In the genomic region with DNA sequence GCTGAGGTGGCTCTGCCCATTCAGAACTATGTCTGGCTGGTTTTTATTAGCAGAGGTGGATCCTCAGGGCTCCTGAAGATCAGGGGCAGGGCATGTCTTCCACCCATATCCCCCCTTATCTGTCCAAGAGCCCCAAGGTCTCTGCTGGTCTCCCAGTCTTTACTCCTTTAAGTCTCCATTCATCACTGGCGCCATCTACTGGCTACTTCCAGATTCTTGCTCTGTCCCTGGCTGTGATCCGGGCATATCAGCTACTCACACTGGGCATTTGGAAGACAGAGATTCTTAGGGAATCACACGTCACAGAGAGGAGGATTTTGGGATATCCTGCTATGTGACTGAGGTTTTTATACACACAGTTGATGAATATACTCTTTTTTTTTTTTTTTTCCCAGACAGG, we compare ENCODE assay signal across 8 mouse cellular contexts. TPM values are rescaled to one million over a fixed set of nuclear protein-coding genes. Genes with fewer than 3 reads are reported as not detected.
DNase-seq lines count a peak whose midpoint lies in the region; ATAC-seq and TF ChIP-seq lines count a peak whose summit lies in the region.

No protein-coding gene starts in this region.

- no peak for ATAC-seq in forebrain, embryonic 12.5 days (ENCODE audit: low FRiP score)
- peak; percentile 68 for ATAC-seq in granulocyte monocyte progenitor cell, adult 5-6 weeks (replicated peaks; ENCODE audit: poor library complexity, severe bottlenecking)
- peak; percentile 67 for ATAC-seq in megakaryocyte, adult 5-6 weeks (ENCODE audit: poor library complexity, severe bottlenecking)

- no peak for TF ChIP-seq EP300 in ES-Bruce4 (IDR thresholded peaks at IDR 0.05; ENCODE audit: insufficient read depth, low read depth, low read length)

- no peak overlapping the region for H3K4me2 ChIP-seq in forebrain, embryonic 12.5 days

- no peak overlapping the region for H3K9ac ChIP-seq in forebrain, embryonic 12.5 days
- H3K9ac ChIP-seq in ES-Bruce4 (ENCODE audit: low read depth, poor library complexity, severe bottlenecking): no peak overlapping the region

- TF ChIP-seq POLR2A in ES-Bruce4 (IDR thresholded peaks at IDR 0.05; ENCODE audit: insufficient read depth, low read length): no peak
- no peak for TF ChIP-seq POLR2A in cerebellum, adult 2 months (IDR thresholded peaks at IDR 0.05; ENCODE audit: borderline replicate concordance, insufficient read depth, low read length)

- WGBS in forebrain, embryonic 10.5 days: 21% methylated on average over 3 of the region's 3 CpGs
- 25% methylated on average over 3 of the region's 3 CpGs for WGBS in forebrain, embryonic 12.5 days
- WGBS in cerebellum, adult 2 months: 25% methylated on average over 3 of the region's 3 CpGs

- H3K27me3 ChIP-seq in forebrain, embryonic 10.5 days (ENCODE audit: poor library complexity, severe bottlenecking): peaks cover 42% of the 10 kb centered on the region
- H3K27me3 ChIP-seq in forebrain, embryonic 12.5 days: peaks cover 17% of the 10 kb centered on the region; the same call in 1 of the 2 replicates
- H3K27me3 ChIP-seq in ES-Bruce4 (ENCODE audit: control insufficient read depth, insufficient read depth, low read length, poor library complexity, severe bottlenecking): no peaks in the 10 kb centered on the region
- no peaks in the 10 kb centered on the region for H3K27me3 ChIP-seq in cerebellum, adult 2 months (ENCODE audit: control insufficient read depth, insufficient read depth, low read length)

- H3K27ac ChIP-seq in forebrain, embryonic 10.5 days: no peak overlapping the region
- H3K27ac ChIP-seq in forebrain, embryonic 12.5 days: no peak overlapping the region
- H3K27ac ChIP-seq in ES-Bruce4 (ENCODE audit: insufficient read depth, low read length): no peak overlapping the region
- H3K27ac ChIP-seq in cerebellum, adult 2 months (ENCODE audit: insufficient read depth, low read length): no peak overlapping the region

- peaks cover 11% of the 10 kb centered on the region; the same call in 1 of the 2 replicates for H3K4me1 ChIP-seq in forebrain, embryonic 10.5 days
- peaks cover 10% of the 10 kb centered on the region; the same call in 1 of the 2 replicates for H3K4me1 ChIP-seq in forebrain, embryonic 12.5 days
- peaks cover 3% of the 10 kb centered on the region for H3K4me1 ChIP-seq in ES-Bruce4 (ENCODE audit: control insufficient read depth, insufficient read depth, low read length)
- H3K4me1 ChIP-seq in cerebellum, adult 2 months (ENCODE audit: control insufficient read depth, insufficient read depth, low read length): peaks cover 12% of the 10 kb centered on the region

- peak; percentile 48 for TF ChIP-seq CTCF in ES-Bruce4 (IDR thresholded peaks at IDR 0.05; ENCODE audit: low read depth, low read length)
- TF ChIP-seq CTCF in cerebellum, adult 2 months (IDR thresholded peaks at IDR 0.05; ENCODE audit: borderline replicate concordance, insufficient read depth, low read depth, low read length): peak; percentile 45; the same call in 1 of the 2 replicates

- H3K4me3 ChIP-seq in forebrain, embryonic 10.5 days: no peak overlapping the region
- no peak overlapping the region for H3K4me3 ChIP-seq in forebrain, embryonic 12.5 days (replicated peaks)
- H3K4me3 ChIP-seq in ES-Bruce4 (ENCODE audit: low read depth, low read length): no peak overlapping the region
- no peak overlapping the region for H3K4me3 ChIP-seq in cerebellum, adult 2 months (replicated peaks; ENCODE audit: insufficient read depth, low read depth, low read length)

- no peaks in the 10 kb centered on the region for H3K36me3 ChIP-seq in forebrain, embryonic 10.5 days (replicated peaks)
- H3K36me3 ChIP-seq in forebrain, embryonic 12.5 days (replicated peaks): no peaks in the 10 kb centered on the region
- no peaks in the 10 kb centered on the region for H3K36me3 ChIP-seq in ES-Bruce4 (ENCODE audit: control insufficient read depth, insufficient read depth, low read length, poor library complexity, severe bottlenecking)

- DNase-seq in forebrain, embryonic 10.5 days (ENCODE audit: extremely low spot score, low spot score): peak; percentile 39
- DNase-seq in cerebellum, adult 2 months: peak; percentile 58 to 68
- peak; percentile 75 for DNase-seq in layer of hippocampus, adult 11-12 months (ENCODE audit: low spot score)
- peak; percentile 77 to 90 for DNase-seq in spleen, postnatal 4 days (ENCODE audit: low spot score in 2 of 2)

- no peaks in the 10 kb centered on the region for H3K9me3 ChIP-seq in forebrain, embryonic 10.5 days
- no peaks in the 10 kb centered on the region for H3K9me3 ChIP-seq in forebrain, embryonic 12.5 days
- no peaks in the 10 kb centered on the region for H3K9me3 ChIP-seq in ES-Bruce4 (replicated peaks; ENCODE audit: control insufficient read depth, insufficient read depth, low read length, poor library complexity, severe bottlenecking)

RNA-seq across cellular contexts. Expression of gene Syf2, which starts 25.6 kb away (rescaled TPM):
- 64.4 and 65.9 TPM in 2 replicates for polyA plus RNA-seq in forebrain, embryonic 10.5 days (2016; fragmentation: Nextera tagmentation; extraction: Ambion mirVana)
- polyA plus RNA-seq in forebrain, embryonic 12.5 days (2016; fragmentation: Nextera tagmentation; extraction: Ambion mirVana): 77.9 and 83.6 TPM in 2 replicates
- 52.6 and 53.3 TPM in 2 replicates for polyA plus RNA-seq in ES-Bruce4 (2011; ENCODE audit: insufficient read depth, insufficient read length, low read depth, missing spikeins)
- polyA plus RNA-seq in cerebellum, adult 2 months (2012; rRNA removed): 95.4 and 99.7 TPM in 2 replicates
- total RNA-seq in granulocyte monocyte progenitor cell, adult 5-6 weeks (2014; fragmentation: Nextera tagmentation): 43.5 and 50.5 TPM in 2 replicates
- 180 and 201 TPM in 2 replicates for total RNA-seq in granulocyte monocyte progenitor cell, adult 5-6 weeks (2017)
- 81.7 and 89.6 TPM in 2 replicates for total RNA-seq in megakaryocyte, adult 5-6 weeks (2015)
- total RNA-seq in megakaryocyte, adult 5-6 weeks (2017): 286 and 343 TPM in 2 replicates

RNA-seq across cellular contexts. Expression of gene Rsrp1, which starts 32.9 kb away (rescaled TPM):
- 278 and 295 TPM in 2 replicates for polyA plus RNA-seq in forebrain, embryonic 10.5 days (2016; fragmentation: Nextera tagmentation; extraction: Ambion mirVana)
- polyA plus RNA-seq in forebrain, embryonic 12.5 days (2016; fragmentation: Nextera tagmentation; extraction: Ambion mirVana): 478 and 490 TPM in 2 replicates
- 209 and 226 TPM in 2 replicates for polyA plus RNA-seq in ES-Bruce4 (2011; ENCODE audit: insufficient read depth, insufficient read length, low read depth, missing spikeins)
- polyA plus RNA-seq in cerebellum, adult 2 months (2012; rRNA removed): 478 and 508 TPM in 2 replicates
- total RNA-seq in granulocyte monocyte progenitor cell, adult 5-6 weeks (2014; fragmentation: Nextera tagmentation): 476 and 614 TPM in 2 replicates
- total RNA-seq in granulocyte monocyte progenitor cell, adult 5-6 weeks (2017): 134 and 184 TPM in 2 replicates
- total RNA-seq in megakaryocyte, adult 5-6 weeks (2015): 680 and 693 TPM in 2 replicates
- 257 and 330 TPM in 2 replicates for total RNA-seq in megakaryocyte, adult 5-6 weeks (2017)

RNA-seq across cellular contexts. Expression of gene Tmem50a, which starts 41.5 kb away (rescaled TPM):
- 107 and 112 TPM in 2 replicates for polyA plus RNA-seq in forebrain, embryonic 10.5 days (2016; fragmentation: Nextera tagmentation; extraction: Ambion mirVana)
- 138 and 139 TPM in 2 replicates for polyA plus RNA-seq in forebrain, embryonic 12.5 days (2016; fragmentation: Nextera tagmentation; extraction: Ambion mirVana)
- 84.6 and 87.1 TPM in 2 replicates for polyA plus RNA-seq in ES-Bruce4 (2011; ENCODE audit: insufficient read depth, insufficient read length, low read depth, missing spikeins)
- polyA plus RNA-seq in cerebellum, adult 2 months (2012; rRNA removed): 105 and 111 TPM in 2 replicates
- total RNA-seq in granulocyte monocyte progenitor cell, adult 5-6 weeks (2014; fragmentation: Nextera tagmentation): 136 and 149 TPM in 2 replicates
- 263 and 287 TPM in 2 replicates for total RNA-seq in granulocyte monocyte progenitor cell, adult 5-6 weeks (2017)
- 292 and 323 TPM in 2 replicates for total RNA-seq in megakaryocyte, adult 5-6 weeks (2015)
- total RNA-seq in megakaryocyte, adult 5-6 weeks (2017): 338 and 378 TPM in 2 replicates
